Mouse (Mus musculus) spleen, adult 2 months (tissue): ENCODE data around the gene Rgs11. TPM values are rescaled to one million over a fixed set of nuclear protein-coding genes. Genes with fewer than 3 reads are reported as not detected.
"Not testable (repeated sequence)": the region's sequence is repeated elsewhere in the genome, so short reads cannot be mapped to it uniquely, and the experiment has no call there.

Experiments used
- DNase-seq, 2 experiments: peaks; one replicate each; pipeline versions ENCODE4 v3.0.0 to v3.0.0-alpha.2; 2012 to 2021; ENCODE audit warnings: low spot score in 2 of 2, low read depth in 1 of 2
- H3K27ac ChIP-seq: fragments of 200-500 bp; 2 replicates; pipeline ENCODE4 v1.5.1; 2012; ENCODE audit warnings: low read length, inconsistent platforms; ENCODE audit not compliant: insufficient read depth
- H3K27me3 ChIP-seq: fragments of 200-500 bp; 2 replicates; pipeline ENCODE4 v1.6.1; 2012; ENCODE audit warnings: mild to moderate bottlenecking, moderate library complexity, low read length, inconsistent platforms; ENCODE audit not compliant: control insufficient read depth, insufficient read depth
- H3K36me3 ChIP-seq: fragments of 200-500 bp; 2 replicates; pipeline ENCODE4 v1.6.1; 2012; ENCODE audit warnings: mild to moderate bottlenecking, low read length, inconsistent platforms; ENCODE audit not compliant: control insufficient read depth, insufficient read depth
- H3K4me1 ChIP-seq: fragments of 200-500 bp; 2 replicates; pipeline ENCODE4 v1.6.1; 2011; ENCODE audit warnings: inconsistent platforms; ENCODE audit not compliant: control insufficient read depth, insufficient read depth, insufficient read length
- H3K4me3 ChIP-seq: fragments of 200-500 bp; 2 replicates; pipeline ENCODE4 v1.5.1; 2011; ENCODE audit warnings: mild to moderate bottlenecking, inconsistent platforms; ENCODE audit not compliant: insufficient read depth, insufficient read length; ENCODE audit errors: extremely low read depth
- CTCF ChIP-seq: fragments of 200-500 bp; IDR thresholded peaks from 2 replicates; pipeline ENCODE4 v1.5.1; 2011; ENCODE audit warnings: mild to moderate bottlenecking, inconsistent platforms; ENCODE audit not compliant: insufficient read depth, insufficient read length, insufficient replicate concordance; ENCODE audit errors: extremely low read depth
- POLR2A ChIP-seq: fragments of 200-500 bp; IDR thresholded peaks from 2 replicates; pipeline ENCODE4 v1.6.1; 2011; ENCODE audit warnings: low read depth, low read length, inconsistent platforms
- WGBS: fragments of 180-500 bp; shearing (Covaris S2); methylation state at CpG from one replicate; pipeline ENCODE4 v1.1.7; 2018; 5-methylcytosine and 5-hydroxymethylcytosine counted together
- polyA plus RNA-seq: library from polyadenylated mRNA; depleted of rRNA; stranded (reverse); fragments of >200 nt; gene quantifications from 2 replicates; pipeline ENCODE4 v1.2.3, GENCODE M21; 2012

The Rgs11 gene
- polyA plus RNA-seq, 1 experiment: 11.5 TPM

GRCm38 (mm10) chr17:26188091-26188805 is 14.5 kb upstream of the Rgs11 start:
- no peaks in the 10 kb centered on the region for H3K4me1 ChIP-seq
- H3K27ac ChIP-seq: no peak overlapping the region
- no peak for TF ChIP-seq POLR2A
- no peak for TF ChIP-seq CTCF
- DNase-seq: no peak
- peaks cover 50% of the 10 kb centered on the region for H3K36me3 ChIP-seq
- 89% methylated on average over 11 of the region's 11 CpGs for WGBS
- H3K4me3 ChIP-seq: no peak overlapping the region
- H3K27me3 ChIP-seq: no peaks in the 10 kb centered on the region

DNA sequence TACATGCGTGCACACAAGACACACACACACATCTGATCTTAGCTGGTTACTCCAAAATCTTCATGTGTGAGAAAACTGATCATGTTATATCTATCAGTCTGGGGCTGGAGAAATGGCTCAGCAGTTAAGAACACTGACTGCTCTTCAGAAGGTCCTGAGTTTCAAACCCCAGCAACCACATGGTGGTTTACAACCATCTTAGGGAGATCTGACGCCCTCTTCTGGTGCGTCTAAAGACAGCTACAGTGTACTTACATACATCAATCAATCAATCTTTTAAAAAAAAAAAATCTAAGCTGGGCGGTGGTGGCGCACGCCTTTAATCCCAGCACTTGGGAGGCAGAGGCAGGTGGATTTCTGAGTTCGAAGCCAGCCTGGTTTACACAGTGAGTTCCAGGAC is 11.3 kb upstream of the Rgs11 start:
- peaks cover 52% of the 10 kb centered on the region for H3K36me3 ChIP-seq
- not testable (repeated sequence) for H3K27ac ChIP-seq
- whole genome bisulfite sequencing: 88% methylated on average over 7 of the region's 7 CpGs

GRCm38 (mm10) chr17:26192481-26193190 is 10.1 kb upstream of the Rgs11 start:
- no peaks in the 10 kb centered on the region for H3K4me1 ChIP-seq
- H3K36me3 ChIP-seq: peaks cover 49% of the 10 kb centered on the region
- no peaks in the 10 kb centered on the region for H3K27me3 ChIP-seq
- no peak overlapping the region for H3K4me3 ChIP-seq
- TF ChIP-seq POLR2A: no peak
- no peak for TF ChIP-seq CTCF
- 97% methylated on average over 15 of the region's 15 CpGs for WGBS
- no peak overlapping the region for H3K27ac ChIP-seq
- no peak for DNase-seq

More for the DNA sequence above, 11.3 kb upstream of the Rgs11 start:
- not testable (repeated sequence) for H3K4me1 ChIP-seq, H3K27me3 ChIP-seq, H3K4me3 ChIP-seq, DNase-seq

- peaks cover 12% of the 10 kb centered on the region for H3K36me3 ChIP-seq
- no peak for DNase-seq
- peaks cover 11% of the 10 kb centered on the region; the same call in 1 of the 2 replicates for H3K27me3 ChIP-seq
- no peak within 1 kb of the TSS for H3K4me3 ChIP-seq
- H3K27ac ChIP-seq: no peak within 1 kb of the TSS
- H3K4me1 ChIP-seq: peaks cover 4% of the 10 kb centered on the region; the same call in 1 of the 2 replicates
- no peak for TF ChIP-seq POLR2A
- TF ChIP-seq CTCF: no peak
- WGBS: 66% methylated on average over 4 of the region's 4 CpGs
These were observed 3.9 kb upstream of the Rgs11 start, which contains the start of gene Pdia2 for GRCm38 (mm10) chr17:26198892-26199291. Gene Pdia2 (minus strand): TSS chr17:26199087.

DNA sequence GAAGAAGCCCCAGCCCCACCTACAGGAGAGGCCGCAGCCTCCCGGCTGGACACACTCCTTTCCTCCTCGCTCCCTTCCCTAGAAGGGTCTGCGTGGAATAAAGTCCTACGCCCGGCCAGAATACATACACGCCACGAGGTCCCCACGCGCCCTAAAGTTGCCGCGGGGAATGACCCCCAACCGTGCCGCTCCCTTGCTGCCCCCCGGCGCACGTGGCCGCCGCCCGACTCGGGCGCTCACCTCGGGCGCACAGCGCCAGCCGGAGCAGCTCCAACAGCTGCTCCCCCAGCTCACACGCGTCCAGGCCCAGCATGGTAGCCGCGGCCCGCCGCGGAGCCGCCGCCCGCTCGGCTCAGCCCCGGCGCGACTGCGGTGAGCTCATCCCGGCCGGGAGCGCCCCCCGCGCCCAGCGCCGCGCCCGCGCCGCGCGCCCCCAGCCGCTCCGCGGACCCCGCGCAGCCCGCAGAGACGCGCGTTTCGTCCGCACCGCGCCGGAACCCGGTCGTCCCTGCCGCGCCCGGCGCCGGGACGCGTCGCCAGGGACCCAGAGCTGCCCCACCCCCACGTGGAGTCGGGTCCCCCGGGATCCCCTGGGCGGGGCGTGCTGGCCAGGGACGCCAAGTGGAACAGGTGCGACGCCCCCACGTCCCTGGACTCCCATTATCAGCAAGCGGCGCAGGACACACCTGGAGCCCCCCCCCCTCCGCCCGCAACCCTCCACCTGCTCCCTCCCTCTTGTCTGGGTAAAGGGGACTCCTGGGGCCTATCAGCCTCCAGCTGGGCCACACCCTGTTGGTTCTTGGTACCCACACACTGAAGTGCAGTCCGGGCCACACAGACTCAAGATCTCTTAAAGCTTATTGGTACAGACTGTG is 1.7 kb upstream of the Rgs11 start:
- TF ChIP-seq POLR2A: no peak
- no peak for TF ChIP-seq CTCF
- H3K27me3 ChIP-seq: peaks cover 11% of the 10 kb centered on the region; the same call in 1 of the 2 replicates
- H3K4me1 ChIP-seq: peaks cover 4% of the 10 kb centered on the region; the same call in 1 of the 2 replicates
- no peak for DNase-seq
- no peak overlapping the region for H3K27ac ChIP-seq
- peak overlapping the region; percentile 21; the same call in 1 of the 2 replicates for H3K4me3 ChIP-seq
- 2% methylated on average over 86 of the region's 92 CpGs for WGBS
- peaks cover 3% of the 10 kb centered on the region; the same call in 1 of the 2 replicates for H3K36me3 ChIP-seq

DNA sequence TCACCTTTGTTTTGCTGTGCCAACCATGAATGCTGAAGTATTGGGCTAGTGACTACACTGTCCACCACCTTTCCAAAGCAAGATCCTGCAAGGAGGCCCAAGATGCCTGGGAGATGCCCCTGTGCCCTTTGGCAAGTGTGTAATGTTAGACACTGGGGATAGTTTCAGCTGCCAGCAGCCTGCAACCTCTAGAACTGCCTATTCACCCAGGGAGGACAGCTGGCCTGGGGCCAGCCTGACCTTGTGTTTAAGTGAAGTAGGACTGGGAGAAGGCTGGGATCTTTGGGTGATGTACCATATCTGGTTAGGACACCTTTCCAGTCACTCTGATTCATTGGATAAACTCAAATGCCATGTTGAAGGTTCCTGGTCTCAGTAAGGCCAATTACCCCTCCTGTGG is 753 bp upstream of the Rgs11 start:
- no peak overlapping the region for H3K27ac ChIP-seq
- no peak for TF ChIP-seq CTCF
- no peak for TF ChIP-seq POLR2A

More for the DNA sequence above, 753 bp upstream of the Rgs11 start:
- Histone ChIP-seq H3K27me3 (peaks cover 11% of the 10 kb centered on the region; the same call in 1 of the 2 replicates), H3K4me1 (peaks cover 4% of the 10 kb centered on the region; the same call in 1 of the 2 replicates), H3K36me3 (peaks cover 3% of the 10 kb centered on the region; the same call in 1 of the 2 replicates), H3K4me3 (no peak overlapping the region)
- no peak for DNase-seq
